Mouse (Mus musculus): Measurements from ENCODE around the gene Wfikkn2. TPM values are rescaled to one million over a fixed set of nuclear protein-coding genes. Genes with fewer than 3 reads are reported as not detected.

The Wfikkn2 gene
- total RNA-seq, 2 experiments from 2014 or later: 0.21 to 0.52 TPM

GRCm38 (mm10) chr11:94265134-94265785 lies 19.5 kb upstream of the Wfikkn2 start:
- peak; percentile 70 for ATAC-seq (replicated peaks; ENCODE audit: poor library complexity)

DNA sequence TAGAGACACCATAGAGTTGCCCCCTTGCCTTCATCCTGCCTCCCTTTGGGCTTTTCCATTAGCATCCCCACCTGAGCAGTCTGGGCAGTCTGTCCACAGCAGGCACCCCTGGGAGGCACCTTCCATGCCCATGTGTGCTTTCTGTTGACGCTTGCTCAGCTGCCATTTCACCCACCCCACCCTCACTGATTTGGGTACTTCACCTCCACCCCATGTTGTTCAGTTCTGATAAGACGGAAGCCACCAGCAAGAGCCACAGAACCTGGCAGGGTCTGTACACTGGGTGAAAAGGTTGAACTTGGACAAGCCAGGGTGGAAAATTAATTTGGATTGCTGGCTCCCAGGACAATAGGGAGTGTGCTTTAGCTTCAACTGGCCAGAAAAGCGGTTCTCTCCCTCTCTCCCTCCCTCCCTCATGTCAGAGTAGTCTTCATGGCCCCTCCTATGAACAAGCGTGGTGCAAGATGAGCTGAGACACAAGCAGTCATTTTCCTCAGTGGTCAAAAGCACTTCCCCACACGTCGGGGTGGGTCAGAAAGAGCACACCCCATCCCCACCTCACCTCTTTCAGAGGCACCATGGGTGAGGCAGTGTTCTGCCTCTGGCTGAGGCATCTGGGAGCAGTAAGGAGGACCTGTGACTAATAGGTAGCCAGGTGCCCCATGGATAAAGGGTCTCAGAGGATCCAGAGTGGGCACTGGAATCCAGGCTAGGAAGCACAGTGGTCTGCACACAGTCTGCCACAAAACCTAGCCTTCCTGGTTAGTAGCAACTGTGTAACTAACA lies 16.0 kb upstream of the Wfikkn2 start:
- ATAC-seq (replicated peaks; ENCODE audit: poor library complexity): peak; percentile 56

GRCm38 (mm10) chr11:94259814-94260213 lies 14.0 kb upstream of the Wfikkn2 start:
- peak; percentile 79 for ATAC-seq (replicated peaks; ENCODE audit: poor library complexity)

DNA sequence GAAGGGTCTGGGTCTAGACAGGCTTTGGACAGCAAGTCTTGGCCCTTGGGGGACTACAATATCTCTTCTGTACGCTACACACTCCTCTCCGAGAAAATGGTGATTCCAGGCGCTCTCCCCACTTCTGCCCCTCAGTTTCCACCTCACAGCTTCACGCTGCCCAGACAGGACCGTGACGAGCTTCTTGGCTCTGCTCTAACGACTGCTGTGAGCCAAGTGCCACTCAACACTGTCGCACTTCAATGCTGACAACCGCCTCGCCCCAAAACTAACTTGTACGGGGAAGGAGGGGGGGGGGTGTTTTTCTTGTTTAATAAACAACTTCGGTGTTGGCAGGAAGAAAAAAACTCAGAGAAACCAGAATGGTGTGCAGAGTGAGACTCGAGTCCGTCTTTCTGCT lies 12.2 kb upstream of the Wfikkn2 start:
- ATAC-seq (replicated peaks; ENCODE audit: poor library complexity): no peak

- no peak for ATAC-seq (replicated peaks; ENCODE audit: poor library complexity)
Observed at GRCm38 (mm10) chr11:94255733-94256132, 9.9 kb upstream of the Wfikkn2 start.

DNA sequence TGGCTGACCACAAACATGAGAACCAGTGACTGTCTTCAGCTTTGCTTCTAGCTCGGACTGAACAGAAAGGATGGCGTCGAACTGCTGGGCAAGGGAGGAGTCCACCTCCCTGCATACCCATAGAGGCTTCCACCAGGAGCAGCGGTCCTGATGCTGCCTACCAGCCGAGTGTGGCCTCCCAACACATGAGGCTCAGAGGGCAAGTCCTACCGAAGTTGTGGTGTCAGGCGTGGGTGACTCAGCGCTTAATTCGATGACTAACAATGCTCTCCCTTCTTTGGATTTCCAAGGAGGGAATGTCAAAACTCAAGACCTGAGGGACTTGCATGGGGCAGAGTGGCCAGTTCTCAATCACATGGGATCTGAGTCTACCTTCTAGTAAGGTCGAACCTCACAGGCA lies 7.9 kb upstream of the Wfikkn2 start:
- peak; percentile 54 for ATAC-seq (replicated peaks; ENCODE audit: poor library complexity)

DNA sequence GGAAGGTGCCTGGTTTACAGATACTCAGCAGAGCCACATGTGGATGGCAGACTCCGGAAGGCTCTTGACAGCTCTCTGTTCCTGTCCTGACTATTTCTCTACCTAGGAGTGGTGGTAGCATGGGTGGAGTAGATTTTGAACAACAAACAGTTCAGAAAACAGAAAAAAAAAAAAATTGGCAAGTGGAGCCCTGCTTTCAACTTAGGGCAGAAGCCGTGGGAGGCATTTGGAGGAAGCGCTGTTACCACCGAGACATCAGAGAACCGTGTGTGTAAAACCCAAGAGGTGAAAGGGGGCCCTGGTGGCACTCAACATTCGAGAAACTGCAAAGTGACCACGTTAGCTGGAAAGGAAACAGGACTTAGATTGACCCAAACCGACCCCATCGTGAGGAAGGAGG lies 7.4 kb upstream of the Wfikkn2 start:
- no peak for ATAC-seq (replicated peaks; ENCODE audit: poor library complexity)

DNA sequence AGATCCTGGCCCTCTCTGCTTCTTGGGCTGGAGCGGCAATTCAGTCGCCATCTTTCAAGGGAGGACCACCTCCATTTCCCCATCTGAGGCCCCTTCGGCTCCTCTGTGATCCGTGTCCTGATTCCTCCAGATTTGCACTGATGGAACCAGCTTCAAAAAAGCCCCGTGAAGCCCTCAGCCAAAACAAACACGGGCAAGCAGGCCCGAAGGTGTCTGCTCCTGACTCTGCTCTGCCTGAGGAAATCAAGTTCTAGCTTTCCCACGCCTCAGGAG lies 920 bp upstream of the Wfikkn2 start:
- ATAC-seq (replicated peaks; ENCODE audit: poor library complexity): no peak

DNA sequence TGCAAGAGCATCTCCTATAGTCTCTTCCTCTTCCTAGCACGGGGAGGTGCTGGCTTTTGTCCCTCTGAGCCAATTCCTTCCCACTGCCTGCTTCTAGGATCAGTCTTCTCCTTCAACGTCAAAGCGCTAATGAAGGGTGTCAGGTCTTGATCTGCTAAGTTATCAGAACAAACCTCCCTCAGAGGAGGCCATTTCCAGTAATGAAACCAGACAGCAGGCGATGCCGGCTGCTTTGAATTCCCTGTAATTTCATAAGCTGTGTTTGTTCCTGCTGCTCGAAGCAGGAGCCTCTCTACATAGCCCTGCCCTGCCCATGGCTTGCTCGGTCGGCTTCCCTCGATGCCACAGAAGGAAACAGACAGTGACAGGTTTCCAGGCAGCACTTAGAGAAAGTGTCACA lies 1.4 kb downstream of the Wfikkn2 start:
- no peak for ATAC-seq (replicated peaks; ENCODE audit: poor library complexity)

- ATAC-seq (replicated peaks; ENCODE audit: poor library complexity): peak; percentile 48
Observed at GRCm38 (mm10) chr11:94243422-94244180, 2.2 kb downstream of the Wfikkn2 start.

GRCm38 (mm10) chr11:94242760-94243421 lies 2.9 kb downstream of the Wfikkn2 start:
- ATAC-seq (replicated peaks; ENCODE audit: poor library complexity): peak; percentile 68

DNA sequence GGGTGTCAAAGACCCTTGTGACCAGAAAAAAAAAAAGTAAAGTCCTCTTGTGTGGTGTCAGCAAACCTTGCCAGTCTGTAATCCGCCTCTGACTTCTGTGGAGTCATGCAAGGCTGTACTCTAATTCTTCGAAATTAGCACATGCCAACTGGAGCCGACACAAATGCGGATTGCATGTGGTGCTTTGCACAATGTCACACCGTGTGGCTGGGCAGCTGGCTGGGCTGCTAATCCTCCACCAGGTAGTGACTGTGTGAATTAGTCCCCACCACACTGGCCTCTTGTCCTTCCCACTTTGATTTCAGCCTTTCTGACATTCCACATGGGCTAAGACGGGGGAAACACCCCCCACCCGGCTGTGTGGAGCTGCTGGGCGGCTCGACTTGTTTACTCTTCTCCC lies 6.1 kb downstream of the Wfikkn2 start:
- ATAC-seq (replicated peaks; ENCODE audit: poor library complexity): no peak

DNA sequence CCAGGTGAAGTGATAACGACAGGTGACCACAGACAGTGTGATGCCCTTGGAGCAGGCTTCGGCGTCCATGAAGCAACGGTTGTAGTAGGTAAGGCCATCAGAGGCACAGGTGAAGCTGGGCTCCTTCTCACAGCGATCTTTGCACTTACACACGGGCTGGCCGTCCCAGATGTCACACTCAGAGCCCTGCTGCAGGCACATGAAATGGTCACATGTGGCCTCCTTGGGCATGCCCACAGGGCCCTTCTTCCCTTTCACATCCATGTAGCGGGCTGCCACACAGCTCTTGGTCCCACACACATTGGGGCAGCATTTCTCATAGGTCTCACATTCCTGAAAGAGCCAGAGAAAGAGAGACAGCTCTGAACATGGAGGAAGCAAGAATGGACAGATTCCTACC lies 7.0 kb downstream of the Wfikkn2 start:
- no peak for ATAC-seq (replicated peaks; ENCODE audit: poor library complexity)

- ATAC-seq (replicated peaks; ENCODE audit: poor library complexity): peak; percentile 99
Observed at GRCm38 (mm10) chr11:94236074-94236473, 9.7 kb downstream of the Wfikkn2 start.

GRCm38 (mm10) chr11:94234857-94235256 lies 10.9 kb downstream of the Wfikkn2 start:
- no peak for ATAC-seq (replicated peaks; ENCODE audit: poor library complexity)

DNA sequence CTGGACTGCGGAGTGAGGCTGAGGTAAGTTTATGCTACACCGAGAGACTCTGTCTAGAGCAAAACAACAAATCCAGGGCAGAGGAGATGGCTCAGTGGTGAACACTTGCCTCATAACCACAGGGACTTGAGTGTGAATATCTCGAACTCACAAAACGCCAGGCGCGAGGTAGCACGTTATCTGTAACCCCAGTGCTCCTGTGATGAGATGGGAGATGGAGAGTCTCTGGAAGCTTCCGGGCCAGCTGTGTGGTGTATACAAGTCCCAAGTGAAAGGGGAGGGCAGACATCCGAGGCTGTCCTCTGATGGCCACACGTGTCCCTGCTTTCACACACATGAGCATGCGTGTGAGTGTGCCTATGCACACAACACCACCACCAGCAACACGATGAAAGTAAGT lies 11.4 kb downstream of the Wfikkn2 start:
- ATAC-seq (replicated peaks; ENCODE audit: poor library complexity): no peak; the same call in 1 of the 2 replicates

GRCm38 (mm10) chr11:94233405-94233804 lies 12.4 kb downstream of the Wfikkn2 start:
- no peak for ATAC-seq (replicated peaks; ENCODE audit: poor library complexity)

- ATAC-seq (replicated peaks; ENCODE audit: poor library complexity): no peak
Observed at GRCm38 (mm10) chr11:94231821-94232552, 13.8 kb downstream of the Wfikkn2 start.

DNA sequence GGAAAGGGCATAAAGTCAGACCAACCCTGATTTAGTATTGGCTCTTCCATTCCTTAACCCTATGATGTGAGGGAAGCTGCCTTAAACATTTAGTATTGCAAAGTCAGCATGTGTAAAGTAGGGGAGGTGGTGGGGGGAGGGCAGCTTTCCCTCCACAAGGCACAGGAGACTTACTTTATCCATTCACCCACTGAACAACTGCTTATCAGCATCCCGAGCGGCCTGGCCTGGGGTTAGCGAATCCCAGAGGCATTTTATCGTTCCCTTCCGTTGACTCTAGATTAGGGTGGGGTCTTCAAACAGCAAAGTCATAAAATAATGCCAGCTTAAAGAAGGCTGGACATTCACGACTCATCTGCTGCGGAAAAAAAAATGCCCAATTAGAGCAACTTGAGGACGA lies 15.6 kb downstream of the Wfikkn2 start:
- no peak for ATAC-seq (replicated peaks; ENCODE audit: poor library complexity)

DNA sequence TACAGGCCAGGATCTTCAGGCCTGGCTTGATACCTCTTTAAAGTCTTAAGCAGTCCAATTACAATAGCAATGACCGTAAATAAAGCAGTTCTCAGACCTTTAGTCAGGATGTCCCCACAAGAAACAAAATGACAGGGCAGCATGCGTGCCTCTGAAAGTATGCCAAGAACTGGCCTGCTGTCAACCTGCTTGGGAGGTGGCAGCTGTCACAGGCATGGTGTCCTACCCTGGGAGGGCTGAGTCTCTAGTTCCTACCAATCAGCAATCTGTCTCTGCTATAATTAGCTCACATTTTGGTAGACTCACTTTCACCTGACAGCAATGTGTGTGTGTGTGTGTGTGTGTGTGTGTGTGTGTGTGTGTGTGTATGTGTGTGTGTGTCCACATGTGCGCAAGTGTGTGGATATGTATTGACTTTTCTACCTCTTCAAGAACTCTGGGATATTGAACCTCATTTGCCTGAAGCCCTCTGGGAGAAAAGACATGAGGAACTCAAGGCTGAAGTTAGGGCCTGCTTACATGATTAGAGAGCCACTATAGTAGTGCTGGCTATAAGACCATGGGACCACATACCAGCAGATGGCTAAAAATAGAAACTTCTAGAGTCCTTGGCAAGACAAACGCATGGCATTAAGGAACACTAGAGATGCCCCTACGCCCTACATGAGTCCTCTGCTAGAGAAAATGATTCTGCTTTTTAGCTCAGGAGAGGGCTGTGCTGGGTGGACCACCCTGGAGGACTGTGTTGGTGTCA lies 16.4 kb downstream of the Wfikkn2 start:
- no peak for ATAC-seq (replicated peaks; ENCODE audit: poor library complexity)

Measured in megakaryocyte progenitor cell, adult 5-6 weeks (primary cell).